Comparison of ENCODE assay signal across 23 mouse cellular contexts in genomic region chr14:121186402-121186894, GRCm38 (mm10).
A peak's percentile ranks its signal among the peaks of the same experiment; 100 is the strongest.
DNase-seq lines count a peak whose midpoint lies in the region; ATAC-seq lines count a peak whose summit lies in the region.
"Had no signal": no experiment of that assay in that cellular context is flagged by ENCODE, and none has a peak within 500 bp of the region (broad histone marks: within the 10 kb centered on the region; RNA-seq: fewer than 3 reads in every experiment).

No protein-coding gene starts in this region.

- H3K4me3 ChIP-seq in neural tube, embryonic 13.5 days: no peak overlapping the region
- H3K4me3 ChIP-seq in neural tube, embryonic 15.5 days (replicated peaks): no peak overlapping the region
- H3K4me3 ChIP-seq in limb, embryonic 13.5 days: no peak overlapping the region
- H3K4me3 ChIP-seq: embryonic facial prominence, embryonic 13.5 days; forebrain, embryonic 12.5 days; gastrocnemius, adult 2 months; heart, embryonic 13.5 days; hindbrain, embryonic 13.5 days had no signal

- H3K9ac ChIP-seq in neural tube, embryonic 13.5 days: no peak overlapping the region
- no peak overlapping the region for H3K9ac ChIP-seq in neural tube, embryonic 15.5 days (replicated peaks)
- H3K9ac ChIP-seq in limb, embryonic 13.5 days: 0 out of 2 replicates have a peak overlapping the region, but pooled peaks have one; percentile 43
- H3K9ac ChIP-seq: embryonic facial prominence, embryonic 13.5 days; forebrain, embryonic 12.5 days; heart, embryonic 13.5 days; hindbrain, embryonic 13.5 days had no signal

- H3K36me3 ChIP-seq in neural tube, embryonic 13.5 days: no peaks in the 10 kb centered on the region
- H3K36me3 ChIP-seq in neural tube, embryonic 15.5 days: no peaks in the 10 kb centered on the region
- peaks cover 16% of the 10 kb centered on the region for H3K36me3 ChIP-seq in limb, embryonic 13.5 days
- H3K36me3 ChIP-seq: hindbrain, embryonic 13.5 days had no signal

- ATAC-seq in neural tube, embryonic 13.5 days (ENCODE audit: low read depth): 0 out of 2 replicates have a peak, but pooled peaks have one; percentile 32
- no peak for ATAC-seq in neural tube, embryonic 15.5 days (ENCODE audit: low FRiP score)
- no peak for ATAC-seq in limb, embryonic 13.5 days (ENCODE audit: low FRiP score, low read depth)
- ATAC-seq: forebrain, embryonic 16.5 days; hindbrain, postnatal 0 days; Patski had no signal

- no peaks in the 10 kb centered on the region for H3K9me3 ChIP-seq in neural tube, embryonic 13.5 days
- H3K9me3 ChIP-seq in neural tube, embryonic 15.5 days (replicated peaks): no peaks in the 10 kb centered on the region
- H3K9me3 ChIP-seq in limb, embryonic 13.5 days: no peaks in the 10 kb centered on the region
- H3K9me3 ChIP-seq: embryonic facial prominence, embryonic 13.5 days; forebrain, embryonic 12.5 days; heart, embryonic 13.5 days; hindbrain, embryonic 13.5 days had no signal

- WGBS in neural tube, embryonic 13.5 days: 91% methylated on average over 8 of the region's 8 CpGs
- WGBS in neural tube, embryonic 15.5 days: 90% methylated on average over 8 of the region's 8 CpGs
- WGBS in limb, embryonic 13.5 days: 90% methylated on average over 8 of the region's 8 CpGs

- no peak overlapping the region for H3K4me2 ChIP-seq in neural tube, embryonic 13.5 days
- no peak overlapping the region for H3K4me2 ChIP-seq in neural tube, embryonic 15.5 days
- H3K4me2 ChIP-seq in limb, embryonic 13.5 days (replicated peaks): no peak overlapping the region
- H3K4me2 ChIP-seq: embryonic facial prominence, embryonic 13.5 days; forebrain, embryonic 12.5 days; heart, embryonic 13.5 days; hindbrain, embryonic 13.5 days had no signal

- peaks cover 10% of the 10 kb centered on the region for H3K4me1 ChIP-seq in neural tube, embryonic 13.5 days (replicated peaks)
- peaks cover 3% of the 10 kb centered on the region; the same call in 1 of the 2 replicates for H3K4me1 ChIP-seq in neural tube, embryonic 15.5 days
- H3K4me1 ChIP-seq in limb, embryonic 13.5 days: peaks cover 59% of the 10 kb centered on the region

- no peaks in the 10 kb centered on the region for H3K27me3 ChIP-seq in neural tube, embryonic 13.5 days
- H3K27me3 ChIP-seq in neural tube, embryonic 15.5 days (replicated peaks): no peaks in the 10 kb centered on the region
- no peaks in the 10 kb centered on the region for H3K27me3 ChIP-seq in limb, embryonic 13.5 days
- H3K27me3 ChIP-seq: embryonic facial prominence, embryonic 13.5 days; forebrain, embryonic 12.5 days; heart, embryonic 13.5 days; hindbrain, embryonic 13.5 days; Patski had no signal

- H3K27ac ChIP-seq in neural tube, embryonic 13.5 days (replicated peaks): no peak overlapping the region
- no peak overlapping the region for H3K27ac ChIP-seq in neural tube, embryonic 15.5 days (replicated peaks)
- no peak overlapping the region for H3K27ac ChIP-seq in limb, embryonic 13.5 days
- H3K27ac ChIP-seq: embryonic facial prominence, embryonic 13.5 days; forebrain, embryonic 12.5 days; gastrocnemius, adult 2 months; heart, embryonic 13.5 days; hindbrain, embryonic 13.5 days; hindbrain, postnatal 0 days had no signal

- DNase-seq in brain, adult 2 months (ENCODE audit: low read depth, low spot score): peak; percentile 55
- no peak for DNase-seq in kidney, postnatal 10 days
- no peak for DNase-seq in lung, postnatal 36 days
- DNase-seq in adrenal gland, adult 2 months: no peak
- DNase-seq: adrenal gland, adult 8-10 months; adrenal gland, postnatal 36 days; cerebellum, adult 11 months; cerebellum, adult 9-10 months; cerebellum, postnatal 25 days; gastrocnemius, adult 2 months; gastrocnemius, postnatal 25 days; heart, adult 11 months; heart, postnatal 36 days had no signal
